Mouse (Mus musculus) heart, adult 18-20 months (tissue): Measurements from ENCODE around the gene Zfp281. TPM values are rescaled to one million over a fixed set of nuclear protein-coding genes. Genes with fewer than 3 reads are reported as not detected.

ENCODE experiments used
- DNase-seq, 2 experiments: peaks; one replicate each; pipeline ENCODE4 v3.0.0; 2021 to 2022; ENCODE audit warnings: mixed read lengths in 1 of 2
- total RNA-seq, 2 experiments: library from RNA; stranded (reverse); gene quantifications; 2 replicates each; pipeline ENCODE4 v1.2.3; 2021

Zfp281 gene
- total RNA-seq, 2 experiments from 2014 or later = 9.0 to 10.9 TPM

- DNase-seq = no peak
Observed at GRCm38 (mm10) chr1:136613300-136613751, 11.4 kb upstream of the Zfp281 start.

- DNase-seq = no peak
Observed at GRCm38 (mm10) chr1:136614748-136615440, 9.8 kb upstream of the Zfp281 start.

- DNase-seq = no peak
Observed at GRCm38 (mm10) chr1:136617163-136617788, 7.4 kb upstream of the Zfp281 start.

- no peak for DNase-seq
Observed at GRCm38 (mm10) chr1:136618570-136618969, 6.1 kb upstream of the Zfp281 start.

- peak; percentile 31 to 61 for DNase-seq
Observed at GRCm38 (mm10) chr1:136625019-136625895, 556 bp downstream of the Zfp281 start.

GRCm38 (mm10) chr1:136626141-136626540 is 1.4 kb downstream of the Zfp281 start:
- no peak for DNase-seq

- no peak for DNase-seq
Observed at GRCm38 (mm10) chr1:136626756-136627155, 2.1 kb downstream of the Zfp281 start.

- no peak for DNase-seq
Observed at GRCm38 (mm10) chr1:136627591-136627990, 2.9 kb downstream of the Zfp281 start.

- no peak for DNase-seq
Observed at GRCm38 (mm10) chr1:136632891-136633290, 8.2 kb downstream of the Zfp281 start.

GRCm38 (mm10) chr1:136635644-136636043 is 10.9 kb downstream of the Zfp281 start:
- no peak for DNase-seq

- DNase-seq = no peak
Observed at GRCm38 (mm10) chr1:136636946-136637345, 12.2 kb downstream of the Zfp281 start.

GRCm38 (mm10) chr1:136637696-136638095 is 13.0 kb downstream of the Zfp281 start:
- DNase-seq = no peak

- no peak for DNase-seq
Observed at GRCm38 (mm10) chr1:136638211-136638610, 13.5 kb downstream of the Zfp281 start.

GRCm38 (mm10) chr1:136638699-136639098 is 14.0 kb downstream of the Zfp281 start:
- DNase-seq = no peak

- DNase-seq = no peak
Observed at GRCm38 (mm10) chr1:136639221-136639620, 14.5 kb downstream of the Zfp281 start.

- DNase-seq = no peak
Observed at GRCm38 (mm10) chr1:136642701-136643100, 18.0 kb downstream of the Zfp281 start.

GRCm38 (mm10) chr1:136644486-136644885 is 19.8 kb downstream of the Zfp281 start:
- DNase-seq = no peak

- no peak for DNase-seq
Observed at GRCm38 (mm10) chr1:136645849-136646625, 21.3 kb downstream of the Zfp281 start.

GRCm38 (mm10) chr1:136652066-136652465 is 27.4 kb downstream of the Zfp281 start:
- DNase-seq = no peak

- no peak for DNase-seq
Observed at GRCm38 (mm10) chr1:136653526-136653925, 28.8 kb downstream of the Zfp281 start.

- DNase-seq = no peak
Observed at GRCm38 (mm10) chr1:136654385-136654784, 29.7 kb downstream of the Zfp281 start.

GRCm38 (mm10) chr1:136656619-136657018 is 31.9 kb downstream of the Zfp281 start:
- peak in 1 of 2 experiments; percentile 11 for DNase-seq
